Mouse (Mus musculus) brain, embryonic 14.5 days (tissue): ENCODE measurements around the gene Hint1. TPM values are rescaled to one million over a fixed set of nuclear protein-coding genes. Genes with fewer than 3 reads are reported as not detected.

Experiments used
- DNase-seq: peaks from one replicate; pipeline ENCODE4 v3.0.0-alpha.2; 2011; ENCODE audit warnings: low read depth
- CTCF ChIP-seq: fragments of 200-500 bp; IDR thresholded peaks from 2 replicates; pipeline ENCODE4 v1.5.1; 2012; ENCODE audit warnings: inconsistent platforms, mild to moderate bottlenecking, moderate library complexity, borderline replicate concordance; ENCODE audit not compliant: insufficient read depth, insufficient read length; ENCODE audit errors: extremely low read depth
- POLR2A ChIP-seq: fragments of 200-500 bp; IDR thresholded peaks from 2 replicates; pipeline ENCODE4 v1.6.1; 2012; ENCODE audit warnings: mild to moderate bottlenecking, inconsistent platforms, borderline replicate concordance; ENCODE audit not compliant: poor library complexity, insufficient read depth, insufficient read length, severe bottlenecking; ENCODE audit errors: extremely low read depth
- polyA plus RNA-seq: library from polyadenylated mRNA; depleted of rRNA; stranded (reverse); fragments of >200 nt; gene quantifications from 2 replicates; pipeline ENCODE4 v1.2.3, GENCODE M21; 2012; rRNA removed

Gene Hint1
- polyA plus RNA-seq, 1 experiment = 711 TPM

- TF ChIP-seq CTCF = no peak
- no peak for TF ChIP-seq POLR2A
- no peak for DNase-seq
Observed at GRCm38 (mm10) chr11:54906466-54906865, 40.3 kb downstream of the Hint1 start.

GRCm38 (mm10) chr11:54907259-54907658 lies 41.1 kb downstream of the Hint1 start:
- no peak for TF ChIP-seq POLR2A
- no peak for TF ChIP-seq CTCF

GRCm38 (mm10) chr11:54909273-54909672 lies 43.1 kb downstream of the Hint1 start:
- TF ChIP-seq POLR2A (no peak), CTCF (no peak)
- no peak for DNase-seq

More at GRCm38 (mm10) chr11:54907259-54907658, 41.1 kb downstream of the Hint1 start:
- no peak for DNase-seq

- no peak for DNase-seq
- TF ChIP-seq CTCF (no peak), POLR2A (no peak)
Observed at GRCm38 (mm10) chr11:54910081-54910665, 44.0 kb downstream of the Hint1 start.

GRCm38 (mm10) chr11:54911201-54911600 lies 45.0 kb downstream of the Hint1 start:
- no peak for DNase-seq
- no peak for TF ChIP-seq CTCF
- no peak for TF ChIP-seq POLR2A

GRCm38 (mm10) chr11:54911671-54912502 lies 45.7 kb downstream of the Hint1 start:
- TF ChIP-seq POLR2A (no peak), CTCF (no peak)
- DNase-seq = no peak

- TF ChIP-seq CTCF (no peak), POLR2A (no peak)
- no peak for DNase-seq
Observed at GRCm38 (mm10) chr11:54912503-54913316, 46.5 kb downstream of the Hint1 start.

GRCm38 (mm10) chr11:54913841-54914240 lies 47.7 kb downstream of the Hint1 start:
- no peak for DNase-seq
- TF ChIP-seq CTCF = no peak

- no peak for DNase-seq
- no peak for TF ChIP-seq CTCF
- TF ChIP-seq POLR2A = no peak
Observed at GRCm38 (mm10) chr11:54917461-54917860, 51.3 kb downstream of the Hint1 start.

GRCm38 (mm10) chr11:54918273-54918672 lies 52.1 kb downstream of the Hint1 start:
- TF ChIP-seq POLR2A (no peak), CTCF (no peak)
- DNase-seq = no peak

Other genes with a start within 250 kb of the Hint1 start
- gene Cdc42se2, start 78.7 kb upstream of the Hint1 start, polyA plus RNA-seq = 118 and 144 TPM in 2 replicates
- 6.5 and 7.6 TPM in 2 replicates for gene Lyrm7, start 5.5 kb upstream of the Hint1 start, polyA plus RNA-seq
- 5.8 and 14.6 TPM in 2 replicates for gene Gpx3, start 36.1 kb downstream of the Hint1 start, polyA plus RNA-seq
- 13.3 and 16.0 TPM in 2 replicates for gene Tnip1, start 96.5 kb downstream of the Hint1 start, polyA plus RNA-seq
- 33.2 and 47.6 TPM in 2 replicates for gene Anxa6, start 167.1 kb downstream of the Hint1 start, polyA plus RNA-seq
- gene Ccdc69, start 211.7 kb downstream of the Hint1 start, polyA plus RNA-seq = 0.23 and 0.34 TPM in 2 replicates
- 7.8 and 11.5 TPM in 2 replicates for gene Gm2a, start 231.7 kb downstream of the Hint1 start, polyA plus RNA-seq